Mouse (Mus musculus): ENCODE data around the gene Ccdc182.

Gene Ccdc182

DNA sequence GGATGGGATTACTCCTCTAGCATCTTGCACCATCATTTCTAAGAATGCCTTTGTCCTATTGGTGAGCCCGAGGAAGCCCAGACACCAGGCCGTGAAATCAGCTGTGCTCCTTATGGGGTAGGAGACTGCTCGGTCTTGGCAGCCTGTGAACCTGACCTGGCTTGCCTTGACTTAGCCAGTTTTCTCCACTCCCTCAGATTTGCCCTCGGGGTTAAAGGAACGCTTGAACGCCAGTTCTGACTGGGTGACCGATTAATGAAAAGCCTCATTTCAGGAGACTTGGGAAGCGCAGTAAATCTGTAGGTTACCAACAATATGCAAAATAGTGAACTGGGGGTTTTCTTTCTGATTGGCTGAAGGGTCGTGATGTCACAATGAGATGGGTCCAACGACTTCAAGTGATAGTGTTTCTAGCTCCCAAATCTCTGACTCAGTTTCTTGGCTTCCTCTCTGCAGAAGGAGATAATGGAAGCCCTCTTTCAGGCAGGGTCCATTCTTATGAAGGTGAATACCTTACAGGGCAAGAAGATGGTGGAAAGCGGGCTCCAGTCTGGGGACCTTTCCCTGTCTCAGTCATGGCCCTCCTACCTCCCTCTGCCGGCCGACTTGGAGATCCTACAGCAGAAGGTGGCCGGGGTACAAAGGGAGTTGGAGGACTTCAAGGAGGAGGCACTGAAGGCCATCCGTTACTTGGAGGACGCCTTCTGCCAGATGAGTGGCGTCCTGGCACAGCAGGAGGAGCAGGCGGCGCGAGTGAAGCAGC is at the start of gene Ccdc182:
TSS of gene Ccdc182 (plus strand) at position 428 of the 763 bp plus-strand sequence.
- no peak for DNase-seq (ENCODE audit: low spot score in 2 of 2)

DNA sequence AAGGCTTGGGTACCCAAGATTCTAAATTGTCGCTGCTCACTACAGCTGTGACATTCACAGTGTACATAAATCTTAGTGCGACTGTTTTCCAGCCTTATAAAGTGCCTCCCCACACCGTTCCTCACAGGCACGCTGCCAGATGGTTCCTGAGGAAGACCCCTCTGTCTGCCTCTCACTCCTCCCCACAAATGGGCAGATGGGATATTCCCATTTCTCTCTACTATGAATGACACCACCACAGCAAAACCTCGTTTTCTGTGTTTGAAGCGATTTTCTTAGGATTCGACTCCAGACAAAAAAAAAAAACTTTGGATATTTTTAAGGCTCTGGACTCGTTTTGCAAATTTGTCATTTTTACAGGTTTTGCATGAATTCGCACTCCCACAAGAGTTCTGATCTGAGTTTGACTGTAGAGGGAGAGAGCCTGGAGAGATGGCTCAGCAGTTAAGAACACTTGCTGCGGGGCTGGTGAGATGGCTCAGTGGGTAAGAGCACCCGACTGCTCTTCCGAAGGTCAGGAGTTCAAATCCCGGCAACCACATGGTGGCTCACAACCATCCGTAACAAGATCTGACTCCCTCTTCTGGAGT is 48.2 kb upstream of the Ccdc182 start:
- peak in 1 of 2 experiments; percentile 52 for DNase-seq (ENCODE audit: low spot score in 2 of 2)

DNA sequence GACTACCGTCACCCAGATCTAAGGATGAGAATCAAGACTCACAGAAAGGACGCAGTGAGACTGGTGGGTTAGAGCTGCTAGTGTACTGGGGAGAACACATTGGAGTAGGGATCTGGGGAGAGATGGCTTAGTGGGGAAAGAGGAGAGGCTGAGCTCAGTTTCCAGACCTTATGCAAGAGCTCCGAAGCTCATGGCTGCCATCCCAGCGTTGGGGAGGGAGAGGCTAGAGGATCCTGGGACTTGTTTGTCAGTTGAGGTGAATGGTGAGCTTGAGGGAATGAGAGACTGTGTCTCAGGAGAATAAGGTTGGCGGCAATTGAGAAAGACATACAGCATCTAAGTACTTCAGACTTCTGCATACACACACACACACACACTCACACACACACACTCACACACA is 45.2 kb upstream of the Ccdc182 start:
- DNase-seq (ENCODE audit: low spot score in 2 of 2) = no peak

DNA sequence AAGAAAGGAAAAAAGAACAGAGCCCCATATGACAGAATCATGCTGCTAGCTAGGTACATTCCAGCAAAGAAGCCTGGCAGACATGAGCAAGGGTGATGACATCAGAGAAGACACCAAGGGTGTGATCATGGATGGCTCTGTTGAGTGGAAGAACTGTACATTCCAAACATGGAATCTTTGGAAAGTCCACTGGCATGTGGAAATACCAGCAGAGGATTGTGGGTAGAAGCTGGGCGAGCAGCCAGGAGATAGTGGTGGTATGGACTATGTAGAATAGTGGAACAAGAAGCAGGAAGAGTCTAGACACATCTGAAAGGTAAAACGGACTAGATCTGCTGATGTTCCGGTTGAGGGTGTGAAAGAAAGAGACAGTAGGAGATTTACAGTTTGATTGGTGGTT is 43.3 kb upstream of the Ccdc182 start:
- no peak for DNase-seq (ENCODE audit: low spot score in 2 of 2)

DNA sequence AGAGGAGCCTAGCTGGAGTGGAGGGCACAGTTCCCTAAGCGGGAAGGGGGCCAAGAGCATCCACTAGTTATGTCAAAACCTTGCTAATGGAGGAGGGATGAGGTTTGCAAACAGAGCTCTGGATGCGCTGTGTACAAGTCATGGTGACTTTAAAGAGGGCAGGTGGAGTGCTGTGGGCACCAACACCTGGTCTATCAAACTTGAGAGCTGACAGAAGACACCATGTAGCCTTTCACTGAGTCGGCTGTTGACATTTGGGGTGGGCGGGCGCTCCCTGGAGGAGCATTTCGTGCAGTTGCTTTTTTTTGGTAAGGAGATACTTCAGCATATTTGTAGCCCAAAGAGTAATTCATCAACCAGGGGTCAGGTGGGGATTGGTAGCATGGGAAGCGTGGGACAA is 42.6 kb upstream of the Ccdc182 start:
- DNase-seq (ENCODE audit: low spot score in 2 of 2) = no peak

DNA sequence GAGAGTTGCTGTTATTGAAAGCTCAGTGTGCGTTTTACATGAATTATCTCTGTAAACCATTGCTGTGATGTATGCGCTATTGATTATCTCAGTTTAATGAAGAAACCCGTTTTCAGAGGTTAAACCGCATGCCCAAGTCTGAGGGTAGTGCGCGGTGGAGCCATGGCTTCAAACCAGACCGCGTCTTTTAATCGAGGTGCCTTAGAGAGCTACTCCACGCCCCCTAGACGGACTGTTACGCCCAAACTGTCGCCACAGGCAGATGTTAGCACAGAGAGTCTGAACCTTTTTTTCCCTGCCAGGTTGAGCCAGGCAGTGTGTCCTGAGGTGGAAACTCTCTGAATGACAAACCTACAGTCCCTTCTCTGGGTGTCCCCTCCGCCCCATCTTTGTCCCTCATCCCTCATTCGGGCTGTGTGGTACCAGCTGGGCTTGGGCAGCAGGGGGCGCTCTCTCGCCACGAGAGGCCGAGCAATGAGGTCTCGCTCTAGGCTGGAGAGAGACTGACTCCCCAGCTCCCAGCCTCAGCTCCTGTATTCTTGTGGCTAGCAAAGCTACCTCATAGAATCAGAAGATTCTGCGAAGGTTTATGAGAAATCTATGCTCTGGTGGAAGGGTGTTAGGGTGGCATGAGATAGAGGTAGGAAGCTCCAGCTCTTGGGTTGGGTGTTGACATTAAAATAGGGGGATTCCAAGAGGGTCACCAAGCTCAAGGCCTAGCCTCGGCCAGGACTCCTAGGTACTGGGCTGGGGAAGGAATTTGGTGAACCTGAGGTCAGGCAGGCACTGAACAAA is 41.7 kb upstream of the Ccdc182 start:
- peak in 1 of 2 experiments; percentile 82 for DNase-seq (ENCODE audit: low spot score in 2 of 2)

DNA sequence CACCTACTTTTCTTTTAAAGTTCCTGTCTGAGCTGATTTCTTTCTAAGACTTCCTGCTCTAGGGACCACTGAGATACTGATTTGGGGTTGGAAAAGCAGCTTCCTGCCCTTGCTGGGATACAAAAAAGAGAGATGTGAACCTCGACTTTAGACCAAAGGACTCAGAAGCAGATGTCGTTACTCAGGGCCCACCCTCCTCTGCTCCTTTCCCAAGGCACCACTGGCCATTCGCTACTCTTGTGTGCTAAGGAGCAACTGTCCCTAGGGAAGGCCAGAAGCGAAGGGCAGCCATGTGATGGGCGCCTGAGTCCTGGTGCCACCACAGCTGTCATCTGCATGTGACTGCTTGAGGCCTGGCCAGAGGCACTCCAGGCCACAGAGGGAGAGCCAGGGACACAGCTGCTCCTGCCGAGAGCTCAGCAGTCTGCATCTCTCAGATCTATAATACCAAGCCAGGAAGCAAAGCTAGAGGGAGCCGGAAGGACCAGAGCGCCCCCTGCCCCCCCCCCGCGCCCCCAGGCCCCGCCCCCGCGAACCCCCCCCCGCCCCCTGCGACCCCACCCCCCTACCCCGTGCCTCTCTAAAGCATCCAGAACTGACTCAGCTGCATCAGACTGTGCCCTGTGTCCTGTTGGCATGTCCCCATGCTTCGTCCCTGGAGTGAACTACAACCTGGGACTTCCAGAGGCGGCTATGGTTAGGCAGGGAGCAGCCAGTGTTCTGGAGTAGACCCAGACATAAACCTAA is 40.9 kb upstream of the Ccdc182 start:
- DNase-seq (ENCODE audit: low spot score in 2 of 2) = peak in 1 of 2 experiments; percentile 32

DNA sequence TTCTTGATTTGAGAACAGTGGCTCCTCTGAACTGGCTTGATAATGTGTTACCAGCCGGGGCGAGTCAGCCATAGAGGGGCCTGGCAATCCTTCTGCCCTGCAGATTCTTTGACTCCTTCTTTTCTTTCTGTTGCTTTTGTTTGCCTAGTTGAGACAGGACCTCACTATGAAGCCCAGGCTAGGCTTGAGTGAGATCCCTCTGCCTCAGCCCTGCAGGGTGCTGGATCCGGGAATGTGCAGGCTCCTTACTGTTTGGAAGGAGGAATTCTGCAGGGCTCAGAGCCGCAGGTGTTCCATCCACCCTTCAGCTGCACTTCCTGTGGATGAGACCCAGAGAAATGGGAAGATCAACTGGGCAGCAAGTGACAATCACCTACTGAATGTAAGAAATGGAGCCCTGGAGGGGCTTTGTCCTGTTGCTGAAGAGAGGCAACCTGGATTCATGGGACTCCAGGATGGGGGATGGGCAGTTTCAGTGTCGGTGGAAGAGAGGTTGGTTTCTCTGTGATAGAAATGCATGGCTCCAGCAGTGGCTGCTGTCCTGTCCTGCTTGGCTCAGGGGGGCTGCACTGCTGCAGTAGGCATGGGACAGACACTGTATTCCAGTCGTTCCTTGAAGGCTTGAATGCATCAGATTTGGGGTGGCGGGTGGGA is 40.2 kb upstream of the Ccdc182 start:
- no peak for DNase-seq (ENCODE audit: low spot score in 2 of 2)

DNA sequence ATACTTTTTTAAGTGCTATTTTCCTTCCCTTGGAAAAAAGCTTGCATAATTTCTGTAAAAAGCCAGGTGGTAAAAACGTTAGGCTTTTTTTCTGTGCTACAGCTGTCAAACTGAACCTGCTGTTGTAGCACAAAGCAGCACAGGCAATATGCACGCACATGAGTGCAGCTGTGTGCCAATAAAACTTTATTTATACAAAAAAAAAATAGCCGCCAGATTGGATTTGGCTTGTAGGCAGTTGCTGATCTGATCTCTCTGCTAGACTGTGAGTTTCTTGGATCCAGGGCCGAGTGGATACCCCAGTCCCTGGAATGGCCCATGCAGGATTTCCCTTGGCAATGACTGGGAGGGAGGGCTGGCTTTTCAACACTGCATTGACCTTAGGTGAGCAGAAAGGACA is 36.2 kb upstream of the Ccdc182 start:
- no peak for DNase-seq (ENCODE audit: low spot score in 2 of 2)

DNA sequence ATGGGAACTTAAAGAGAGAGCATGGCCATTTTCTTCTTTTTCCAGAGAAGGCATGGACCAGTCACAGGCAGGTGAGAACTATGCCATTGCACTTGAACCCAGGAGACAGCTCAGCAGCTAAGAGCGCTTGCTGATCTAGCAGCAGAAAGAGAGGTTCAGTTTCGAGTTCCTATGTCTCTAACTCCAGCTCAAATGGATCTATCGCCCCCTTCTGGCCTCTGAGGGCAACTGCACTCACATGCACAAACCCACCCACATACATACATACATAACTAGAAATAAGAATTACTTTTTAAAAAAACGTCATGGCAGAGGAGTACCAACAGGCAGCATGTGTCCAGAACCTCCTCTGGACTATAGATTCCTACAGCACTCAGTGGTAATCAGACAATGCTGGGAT is 35.6 kb upstream of the Ccdc182 start:
- no peak for DNase-seq (ENCODE audit: low spot score in 2 of 2)

DNA sequence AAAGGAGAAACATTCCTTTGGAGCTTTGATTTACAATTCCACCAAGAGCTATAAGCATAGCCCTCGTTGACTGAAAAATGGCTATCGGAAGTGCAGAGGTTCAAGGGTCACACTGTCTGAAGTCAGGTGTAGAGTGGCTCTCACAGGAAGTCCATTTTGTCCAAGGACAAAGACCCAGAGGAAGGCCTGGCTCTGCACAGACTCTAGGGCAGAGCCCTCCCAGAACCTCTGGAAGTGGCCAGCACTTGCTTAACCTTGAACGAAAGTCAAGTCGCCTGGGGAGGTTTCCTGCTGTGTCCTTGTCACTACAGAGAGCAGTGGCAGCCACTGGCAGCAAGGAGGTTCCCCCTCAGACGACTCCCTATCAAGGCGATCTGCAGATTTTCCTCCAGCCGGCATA is 33.4 kb upstream of the Ccdc182 start:
- no peak for DNase-seq (ENCODE audit: low spot score in 2 of 2)

DNA sequence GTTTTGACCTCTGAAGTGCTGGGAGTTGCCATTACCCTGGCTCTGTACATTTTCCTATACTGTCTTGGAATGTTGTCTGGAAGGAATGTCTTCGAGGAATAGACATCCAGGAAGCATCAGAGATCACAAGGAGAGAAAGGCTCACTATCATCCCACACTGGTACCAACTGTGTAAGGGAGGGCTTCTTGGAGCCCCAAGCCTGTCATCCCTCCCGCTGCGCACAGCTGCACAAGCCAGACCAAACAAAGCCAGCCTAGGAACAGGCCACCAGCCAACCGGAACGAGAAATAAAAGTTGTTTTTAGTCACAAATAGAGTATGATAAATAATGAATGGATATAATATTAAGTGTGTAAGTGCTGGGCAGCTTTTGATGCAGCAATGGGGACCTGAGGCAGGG is 29.0 kb upstream of the Ccdc182 start:
- DNase-seq (ENCODE audit: low spot score in 2 of 2) = no peak

DNA sequence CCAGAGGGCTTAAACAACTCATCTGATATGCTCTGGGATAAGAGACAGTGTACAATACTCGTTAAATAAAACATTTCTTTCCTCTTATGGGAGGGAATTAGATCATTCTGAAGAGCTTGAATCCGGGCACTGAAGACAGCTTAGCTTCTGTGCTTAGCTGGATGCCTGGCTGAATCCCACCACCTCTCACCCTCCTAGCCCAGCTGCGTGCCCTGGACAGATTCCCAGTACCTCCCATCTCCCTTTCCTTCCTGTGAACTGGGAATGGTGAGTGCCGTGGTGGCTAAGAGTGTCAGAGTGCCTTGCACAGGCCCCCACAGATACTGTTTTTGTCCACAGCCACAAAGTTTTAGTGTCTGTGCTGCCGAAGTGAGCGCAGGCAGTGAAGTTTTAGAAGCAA is 27.5 kb upstream of the Ccdc182 start:
- no peak for DNase-seq (ENCODE audit: low spot score in 2 of 2)

DNA sequence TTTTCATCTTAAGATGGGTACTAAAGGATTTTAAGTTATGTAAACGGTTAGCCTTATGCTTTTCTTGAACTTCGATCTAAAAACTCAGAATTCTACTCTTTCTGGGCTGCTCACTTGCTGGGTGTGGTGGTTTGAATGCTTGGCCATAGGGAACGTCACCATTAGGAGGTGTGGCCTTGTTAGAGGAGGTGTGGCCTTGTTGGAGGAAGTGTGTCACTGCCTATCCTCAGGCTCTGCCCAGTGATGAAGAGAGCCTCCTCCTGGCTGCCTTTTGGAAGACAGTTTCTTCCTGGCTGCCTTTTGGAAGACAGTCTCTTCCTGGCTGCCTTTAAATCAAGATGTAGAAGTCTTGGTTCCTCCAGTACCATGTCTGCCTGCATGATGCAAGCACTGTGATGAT is 22.0 kb upstream of the Ccdc182 start:
- no peak for DNase-seq (ENCODE audit: low spot score in 2 of 2)

DNA sequence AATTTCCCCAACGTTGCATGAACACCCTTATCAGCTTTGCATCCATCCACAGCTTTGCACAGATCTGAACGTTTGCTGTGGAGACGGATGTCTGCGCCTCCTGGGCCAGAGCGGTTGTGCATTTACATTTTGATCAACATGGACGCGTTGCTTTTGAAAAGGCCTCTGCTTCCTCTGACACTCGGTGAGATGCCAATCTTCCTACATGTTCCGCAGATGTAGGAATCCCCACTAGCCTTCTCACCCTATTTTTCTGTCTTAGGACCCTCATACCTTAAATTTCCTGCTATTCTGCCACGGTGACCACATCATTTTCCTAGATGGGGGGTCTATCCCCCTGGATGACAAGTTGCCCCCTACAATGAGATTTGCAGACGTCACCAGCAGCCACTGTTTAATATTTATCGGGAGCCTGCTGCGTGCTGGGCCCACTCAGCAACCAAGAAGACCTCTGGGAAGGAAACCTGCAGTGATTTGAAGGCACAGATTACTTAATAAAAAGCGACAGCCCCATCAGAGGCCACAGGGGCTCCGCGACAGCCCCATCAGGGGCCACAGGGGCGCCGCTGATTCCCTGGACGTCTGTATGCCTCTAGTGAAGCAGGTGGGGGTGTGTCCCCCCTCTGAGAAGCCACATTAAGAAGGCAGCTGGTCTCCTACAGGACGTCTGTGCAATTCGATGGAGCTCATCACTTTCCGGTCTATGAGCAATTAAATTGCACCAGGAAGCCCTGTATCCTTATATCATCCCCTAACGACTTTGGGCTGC is 19.6 kb upstream of the Ccdc182 start:
- no peak for DNase-seq (ENCODE audit: low spot score in 2 of 2)

DNA sequence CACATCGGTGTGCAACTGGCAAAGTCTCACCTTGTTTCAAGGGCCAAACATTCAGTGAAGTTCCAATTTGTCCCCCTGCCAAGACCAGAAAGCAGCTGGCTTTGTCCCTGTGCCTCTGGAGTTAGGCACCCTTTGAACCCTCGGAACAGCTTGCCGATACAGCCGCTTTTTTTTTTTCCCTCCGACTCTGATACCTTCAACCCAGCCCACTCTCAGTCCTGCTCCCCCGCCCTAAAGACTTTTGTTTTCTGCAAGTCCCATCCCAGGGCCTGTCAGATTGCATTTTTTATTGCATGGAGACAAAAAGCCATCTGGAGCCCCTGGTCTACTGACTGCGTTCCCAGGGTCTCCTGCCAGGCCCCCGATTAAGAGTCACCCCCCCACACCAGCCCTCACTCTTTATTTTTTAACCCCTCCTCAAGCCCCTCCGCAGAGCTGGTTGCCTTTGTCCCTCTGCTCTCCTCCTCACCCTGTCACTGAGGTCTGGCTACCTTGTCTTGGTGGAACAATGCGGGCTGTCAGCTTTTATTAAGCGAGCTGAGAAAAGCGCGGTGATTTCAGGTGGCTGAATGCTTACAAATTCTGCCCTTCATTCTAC is 18.9 kb upstream of the Ccdc182 start:
- DNase-seq (ENCODE audit: low spot score in 2 of 2) = no peak

DNA sequence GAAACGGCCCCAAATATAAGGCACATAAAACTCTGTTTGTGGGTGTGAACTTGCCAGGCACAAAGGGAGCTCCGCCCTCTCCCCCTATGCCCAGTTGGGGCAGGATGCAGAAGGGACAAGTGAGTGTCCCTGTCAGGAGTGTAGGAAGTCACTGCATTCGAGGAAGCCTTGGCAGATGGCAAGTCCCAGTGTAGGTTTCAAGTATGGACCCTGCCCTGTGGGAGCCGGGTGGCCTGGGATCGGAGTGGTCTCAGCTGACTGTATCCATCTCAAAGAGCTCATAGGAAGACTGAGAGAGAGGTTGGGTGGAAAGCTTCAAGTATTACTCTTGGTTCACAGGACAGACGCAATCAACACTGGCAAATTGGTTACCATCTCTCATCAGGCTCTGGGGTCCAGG is 17.9 kb upstream of the Ccdc182 start:
- no peak for DNase-seq (ENCODE audit: low spot score in 2 of 2)

DNA sequence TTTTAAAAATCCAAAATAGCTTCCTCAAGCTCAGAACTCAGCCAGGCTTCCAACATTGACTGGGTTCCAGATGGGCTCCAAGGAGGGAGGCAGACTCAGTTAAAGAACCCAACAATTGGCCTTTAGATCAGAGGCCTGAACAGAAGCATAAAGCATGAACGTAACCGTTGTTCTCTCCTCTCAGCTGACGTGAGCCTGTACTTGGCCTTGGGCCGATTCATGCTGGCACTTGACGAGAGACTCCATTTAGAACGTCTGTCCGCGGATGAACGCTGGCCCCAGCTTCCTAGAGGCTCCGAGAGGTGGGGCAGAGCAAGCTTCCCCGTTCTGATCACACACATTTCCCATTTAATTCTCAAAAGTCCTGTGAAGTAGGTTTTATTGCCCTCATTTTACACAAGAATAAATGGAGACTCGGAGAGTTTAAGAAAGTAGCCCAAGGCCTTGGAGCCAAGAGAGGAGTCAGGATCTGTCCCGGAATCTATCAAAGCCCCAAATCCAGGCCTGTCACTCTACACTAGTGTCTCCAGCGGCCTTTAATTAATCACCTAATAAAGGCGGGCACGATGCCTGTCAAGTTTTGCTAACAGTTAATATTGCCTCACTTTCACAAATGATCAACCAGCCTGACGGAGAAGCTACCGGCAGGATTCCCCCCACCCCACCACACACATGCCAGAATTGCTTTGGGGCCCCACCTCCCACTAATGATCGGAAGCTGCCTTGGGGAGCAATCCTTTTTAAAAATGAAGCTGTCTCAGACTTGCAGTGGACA is 17.1 kb upstream of the Ccdc182 start:
- DNase-seq (ENCODE audit: low spot score in 2 of 2) = peak in 1 of 2 experiments; percentile 36

DNA sequence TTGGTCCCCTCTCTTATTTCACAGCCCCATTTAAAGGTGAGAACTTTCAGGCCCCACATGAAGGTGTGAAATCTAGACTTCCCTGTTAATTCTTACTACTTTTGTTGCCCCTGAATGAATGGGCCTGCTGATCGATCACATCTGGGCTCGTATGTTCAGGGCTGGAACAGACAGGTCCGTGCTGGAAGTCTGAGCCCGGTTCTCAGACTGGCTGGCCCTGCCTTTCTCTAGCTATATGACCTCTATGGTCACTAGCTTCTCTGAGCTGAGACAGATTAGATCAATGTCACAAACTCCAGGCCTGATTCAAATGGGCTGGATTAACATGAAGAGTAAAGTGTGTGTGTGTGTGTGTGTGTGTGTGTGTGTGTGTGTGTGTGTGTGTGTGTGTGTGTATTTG is 14.9 kb upstream of the Ccdc182 start:
- DNase-seq (ENCODE audit: low spot score in 2 of 2) = no peak

DNA sequence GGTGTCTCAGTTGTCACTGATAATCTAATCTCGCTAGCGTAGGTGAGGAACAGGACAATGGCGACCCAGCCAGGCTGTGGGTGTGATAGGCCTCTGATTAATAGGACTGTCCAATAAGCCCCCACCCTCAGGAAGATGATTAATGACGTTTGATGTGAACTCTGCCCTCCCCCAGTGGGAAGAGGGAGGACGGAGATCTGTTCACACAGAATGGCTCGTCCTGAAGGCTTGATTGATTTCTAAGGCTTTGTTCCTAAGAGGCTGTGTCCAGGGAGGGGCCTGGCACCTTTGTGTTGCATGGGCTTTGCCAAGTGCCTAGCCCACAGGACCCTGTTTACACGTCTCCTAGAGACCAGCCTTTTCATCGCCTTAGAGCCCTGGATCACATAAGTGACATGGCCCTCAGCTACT is 13.4 kb upstream of the Ccdc182 start:
- DNase-seq (ENCODE audit: low spot score in 2 of 2) = no peak
